Mouse (Mus musculus): ENCODE measurements at regions not wholly inside any gene's neighbourhood (a gene's known extent, or its start where the extent isn't known, plus 50 kb on each side); places are given as distances from the start of the nearest gene placed in this dataset.

GRCm38 (mm10) chr7:124857106-124857505 lies 587.4 kb upstream of the Kdm8 start:
- no peak for DNase-seq (ENCODE audit: low read depth, low spot score)

GRCm38 (mm10) chr7:124861397-124861796 lies 583.1 kb upstream of the Kdm8 start:
- no peak for DNase-seq (ENCODE audit: low read depth, low spot score)

- no peak for DNase-seq (ENCODE audit: low read depth, low spot score)
Observed at GRCm38 (mm10) chr7:124868133-124868603, 576.3 kb upstream of the Kdm8 start.

- no peak for DNase-seq (ENCODE audit: low read depth, low spot score)
Observed at GRCm38 (mm10) chr7:124868621-124869020, 575.9 kb upstream of the Kdm8 start.

GRCm38 (mm10) chr7:124880771-124881170 lies 563.7 kb upstream of the Kdm8 start:
- DNase-seq (ENCODE audit: low read depth, low spot score): no peak

- DNase-seq (ENCODE audit: low read depth, low spot score): no peak
Observed at GRCm38 (mm10) chr7:124907233-124907632, 537.2 kb upstream of the Kdm8 start.

GRCm38 (mm10) chr7:124907662-124908296 lies 536.7 kb upstream of the Kdm8 start:
- no peak for DNase-seq (ENCODE audit: low read depth, low spot score)

GRCm38 (mm10) chr7:124914061-124914460 lies 530.4 kb upstream of the Kdm8 start:
- DNase-seq (ENCODE audit: low read depth, low spot score): no peak

GRCm38 (mm10) chr7:124914479-124914878 lies 530.0 kb upstream of the Kdm8 start:
- DNase-seq (ENCODE audit: low read depth, low spot score): no peak

- DNase-seq (ENCODE audit: low read depth, low spot score): no peak
Observed at GRCm38 (mm10) chr7:124914972-124915371, 529.5 kb upstream of the Kdm8 start.

GRCm38 (mm10) chr7:124915637-124916036 lies 528.8 kb upstream of the Kdm8 start:
- DNase-seq (ENCODE audit: low read depth, low spot score): no peak

GRCm38 (mm10) chr7:124917606-124918120 lies 526.8 kb upstream of the Kdm8 start:
- DNase-seq (ENCODE audit: low read depth, low spot score): no peak

GRCm38 (mm10) chr7:124922806-124923205 lies 521.7 kb upstream of the Kdm8 start:
- DNase-seq (ENCODE audit: low read depth, low spot score): no peak

GRCm38 (mm10) chr7:124933573-124933972 lies 510.9 kb upstream of the Kdm8 start:
- DNase-seq (ENCODE audit: low read depth, low spot score): no peak

GRCm38 (mm10) chr7:124939357-124939756 lies 505.1 kb upstream of the Kdm8 start:
- no peak for DNase-seq (ENCODE audit: low read depth, low spot score)

- DNase-seq (ENCODE audit: low read depth, low spot score): no peak
Observed at GRCm38 (mm10) chr7:124941527-124941926, 502.9 kb upstream of the Kdm8 start.

GRCm38 (mm10) chr7:124946424-124946823 lies 498.1 kb upstream of the Kdm8 start:
- no peak for DNase-seq (ENCODE audit: low read depth, low spot score)

- DNase-seq (ENCODE audit: low read depth, low spot score): no peak
Observed at GRCm38 (mm10) chr7:124957329-124957728, 487.1 kb upstream of the Kdm8 start.

- no peak for DNase-seq (ENCODE audit: low read depth, low spot score)
Observed at GRCm38 (mm10) chr7:124974870-124975488, 469.5 kb upstream of the Kdm8 start.

GRCm38 (mm10) chr7:124989456-124989855 lies 455.0 kb upstream of the Kdm8 start:
- DNase-seq (ENCODE audit: low read depth, low spot score): no peak

- DNase-seq (ENCODE audit: low read depth, low spot score): no peak
Observed at GRCm38 (mm10) chr7:124990695-124991094, 453.8 kb upstream of the Kdm8 start.

- DNase-seq (ENCODE audit: low read depth, low spot score): no peak
Observed at GRCm38 (mm10) chr7:124996538-124996937, 447.9 kb upstream of the Kdm8 start.

- DNase-seq (ENCODE audit: low read depth, low spot score): no peak
Observed at GRCm38 (mm10) chr7:125000669-125001068, 443.8 kb upstream of the Kdm8 start.

Data from c-Kit-negative CD71-positive TER-119-positive erythroid progenitor cells, embryonic 14.5 days (primary cell).